Mouse (Mus musculus) limb, embryonic 14.5 days (tissue): ENCODE results near the gene Get4. TPM values are rescaled to one million over a fixed set of nuclear protein-coding genes. Genes with fewer than 3 reads are reported as not detected.

Experiments
- ATAC-seq: fragments of 200-750 bp; cut with Nextera tagmentation; 2 replicates; pipeline ENCODE4 v1.8.0; 2017; ENCODE audit warnings: low read depth, moderate number of reproducible peaks, moderate TSS enrichment; ENCODE audit not compliant: low FRiP score
- DNase-seq: peaks from one replicate; pipeline ENCODE4 v3.0.0-alpha.2; 2015; ENCODE audit warnings: low spot score
- H3K27ac ChIP-seq: fragments of 300-500 bp; sonication (generic); replicated peaks from 2 replicates; pipeline ENCODE4 v1.5.1; 2014; ENCODE audit warnings: low read depth, mild to moderate bottlenecking, low read length, moderate library complexity, mixed read lengths
- H3K27me3 ChIP-seq: fragments of 300-500 bp; sonication (generic); 2 replicates; pipeline ENCODE4 v1.6.1; 2014; ENCODE audit warnings: low read length, mixed read lengths; ENCODE audit not compliant: control insufficient read depth, insufficient read depth
- H3K36me3 ChIP-seq: fragments of 300-500 bp; sonication (generic); 2 replicates; pipeline ENCODE4 v1.6.1; 2014; ENCODE audit warnings: mild to moderate bottlenecking, low read length, moderate library complexity, mixed read lengths; ENCODE audit not compliant: control insufficient read depth, insufficient read depth
- H3K4me1 ChIP-seq: fragments of 300-500 bp; sonication (generic); 2 replicates; pipeline ENCODE4 v1.6.1; 2014; ENCODE audit warnings: antibody characterized with exemption, low read length, mixed read lengths; ENCODE audit not compliant: control insufficient read depth, insufficient read depth
- H3K4me2 ChIP-seq: fragments of 300-500 bp; sonication (generic); replicated peaks from 2 replicates; pipeline ENCODE4 v1.6.1; 2014; ENCODE audit warnings: low read depth, mild to moderate bottlenecking, low read length, moderate library complexity; ENCODE audit not compliant: severe bottlenecking
- H3K4me3 ChIP-seq: fragments of 300-500 bp; sonication (generic); replicated peaks from 2 replicates; pipeline ENCODE4 v1.5.1; 2014; ENCODE audit warnings: low read length
- H3K9ac ChIP-seq: fragments of 300-500 bp; sonication (generic); 2 replicates; pipeline ENCODE4 v1.6.1; 2014; ENCODE audit warnings: mild to moderate bottlenecking, low read depth, low read length, moderate library complexity; ENCODE audit not compliant: severe bottlenecking
- H3K9me3 ChIP-seq: fragments of 300-500 bp; sonication (generic); 2 replicates; pipeline ENCODE4 v1.6.1; 2016; ENCODE audit warnings: low read length; ENCODE audit not compliant: control insufficient read depth
- POLR2A ChIP-seq: fragments of 200-500 bp; IDR thresholded peaks from 2 replicates; pipeline ENCODE4 v1.8.0; 2012; ENCODE audit warnings: inconsistent platforms, mild to moderate bottlenecking, moderate library complexity, borderline replicate concordance; ENCODE audit not compliant: insufficient read depth, insufficient read length; ENCODE audit errors: extremely low read depth
- WGBS: fragments of 180-500 bp; shearing (Covaris S2); extraction: QIAGEN DNeasy Blood & Tissue Kit; methylation state at CpG from one replicate; pipeline ENCODE4 v1.1.7; 2014; 5-methylcytosine and 5-hydroxymethylcytosine counted together
- polyA plus RNA-seq, 2 experiments: library from polyadenylated mRNA; depleted of rRNA in 1 of 2; stranded (reverse) in 1 of 2; unstranded in 1 of 2; fragments of >200 nt; fragmentation: Nextera tagmentation in 1 of 2; extraction: Ambion mirVana in 1 of 2; gene quantifications; 2 replicates each; pipeline versions ENCODE4 v1.2.1 to v1.2.3; 2012 to 2014

The Get4 gene
- polyA plus RNA-seq, 2 experiments = 136 to 152 TPM

DNA sequence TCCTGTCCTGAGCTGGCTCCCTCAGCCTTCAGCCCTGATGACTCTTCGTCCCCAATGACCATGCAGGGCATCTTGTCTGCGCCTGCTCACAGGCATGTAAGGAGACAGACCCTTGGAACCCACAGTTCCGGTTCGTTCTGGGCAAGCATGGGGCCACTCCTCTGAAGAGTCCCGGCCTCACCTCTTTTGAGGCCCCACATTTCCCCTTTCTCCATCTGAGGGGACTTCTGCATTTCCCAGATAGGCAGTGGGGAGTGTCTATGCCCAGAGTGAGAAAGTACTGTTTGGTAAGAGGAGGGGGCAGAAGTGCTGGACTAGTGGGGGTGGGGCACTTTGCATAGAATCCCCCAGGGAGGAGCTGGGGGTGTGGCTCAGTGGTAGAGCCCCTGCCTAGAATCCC lies 35.0 kb downstream of the Get4 start:
- no peak overlapping the region for H3K27ac ChIP-seq
- DNase-seq (no peak), ATAC-seq (no peak)
- H3K9ac ChIP-seq = no peak overlapping the region
- no peak overlapping the region for H3K4me3 ChIP-seq
- no peak overlapping the region for H3K4me2 ChIP-seq
- no peaks in the 10 kb centered on the region for H3K27me3 ChIP-seq
- 82% methylated on average over 5 of the region's 5 CpGs for WGBS
- H3K36me3 ChIP-seq = no peaks in the 10 kb centered on the region
- no peaks in the 10 kb centered on the region for H3K4me1 ChIP-seq
- no peaks in the 10 kb centered on the region for H3K9me3 ChIP-seq
- TF ChIP-seq POLR2A = no peak

DNA sequence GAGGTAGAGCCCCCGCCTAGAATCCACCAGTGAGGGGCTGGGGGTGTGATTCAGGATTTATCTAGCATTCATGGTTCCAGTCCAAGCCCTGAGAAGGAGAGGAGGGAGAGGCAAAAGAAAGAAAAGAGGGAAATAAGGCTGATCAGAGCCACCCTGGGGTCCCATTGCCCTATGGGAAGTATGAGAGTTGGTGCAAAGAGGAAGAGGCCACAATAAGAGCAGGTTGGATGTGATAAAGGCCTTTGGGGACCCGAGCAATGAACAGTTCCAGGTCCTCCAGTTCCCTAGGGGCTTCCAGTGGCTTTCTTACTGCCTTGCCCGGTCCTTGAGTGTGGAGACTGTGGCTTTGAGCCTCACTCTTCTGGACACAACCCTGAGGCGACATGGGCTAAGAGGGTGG lies 35.7 kb downstream of the Get4 start:
- Histone ChIP-seq H3K4me1 (no peaks in the 10 kb centered on the region), H3K9me3 (no peaks in the 10 kb centered on the region), H3K27me3 (no peaks in the 10 kb centered on the region), H3K9ac (no peak overlapping the region), H3K36me3 (no peaks in the 10 kb centered on the region), H3K4me3 (no peak overlapping the region), H3K27ac (no peak overlapping the region), H3K4me2 (no peak overlapping the region)
- no peak for TF ChIP-seq POLR2A
- no peak for DNase-seq
- ATAC-seq = no peak
- 82% methylated on average over 4 of the region's 4 CpGs for WGBS

DNA sequence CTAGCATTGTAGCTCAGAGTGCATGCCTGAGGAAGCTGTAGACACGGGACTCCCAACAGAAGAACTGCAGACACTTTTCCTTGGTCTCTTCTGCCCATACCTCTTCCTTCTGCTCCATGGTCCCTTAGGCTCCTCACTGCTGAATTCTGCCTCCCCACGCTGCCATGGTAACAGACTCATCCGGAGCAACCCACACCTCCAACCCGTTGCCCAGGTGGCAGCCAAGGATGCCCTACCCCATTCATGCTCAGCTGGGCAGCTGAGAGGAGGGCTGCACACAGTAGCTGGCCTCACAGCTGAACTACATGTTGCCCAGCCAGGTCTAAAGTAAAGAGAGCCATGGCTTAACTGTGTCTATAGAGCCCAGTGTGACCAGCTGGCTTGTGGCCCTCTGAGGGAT lies 36.5 kb downstream of the Get4 start:
- Histone ChIP-seq H3K36me3 (no peaks in the 10 kb centered on the region), H3K4me2 (no peak overlapping the region), H3K9me3 (no peaks in the 10 kb centered on the region), H3K27ac (no peak overlapping the region), H3K27me3 (no peaks in the 10 kb centered on the region), H3K9ac (no peak overlapping the region), H3K4me1 (no peaks in the 10 kb centered on the region), H3K4me3 (no peak overlapping the region)
- no peak for TF ChIP-seq POLR2A
- WGBS = 75% methylated on average over 4 of the region's 4 CpGs
- ATAC-seq = no peak
- no peak for DNase-seq

DNA sequence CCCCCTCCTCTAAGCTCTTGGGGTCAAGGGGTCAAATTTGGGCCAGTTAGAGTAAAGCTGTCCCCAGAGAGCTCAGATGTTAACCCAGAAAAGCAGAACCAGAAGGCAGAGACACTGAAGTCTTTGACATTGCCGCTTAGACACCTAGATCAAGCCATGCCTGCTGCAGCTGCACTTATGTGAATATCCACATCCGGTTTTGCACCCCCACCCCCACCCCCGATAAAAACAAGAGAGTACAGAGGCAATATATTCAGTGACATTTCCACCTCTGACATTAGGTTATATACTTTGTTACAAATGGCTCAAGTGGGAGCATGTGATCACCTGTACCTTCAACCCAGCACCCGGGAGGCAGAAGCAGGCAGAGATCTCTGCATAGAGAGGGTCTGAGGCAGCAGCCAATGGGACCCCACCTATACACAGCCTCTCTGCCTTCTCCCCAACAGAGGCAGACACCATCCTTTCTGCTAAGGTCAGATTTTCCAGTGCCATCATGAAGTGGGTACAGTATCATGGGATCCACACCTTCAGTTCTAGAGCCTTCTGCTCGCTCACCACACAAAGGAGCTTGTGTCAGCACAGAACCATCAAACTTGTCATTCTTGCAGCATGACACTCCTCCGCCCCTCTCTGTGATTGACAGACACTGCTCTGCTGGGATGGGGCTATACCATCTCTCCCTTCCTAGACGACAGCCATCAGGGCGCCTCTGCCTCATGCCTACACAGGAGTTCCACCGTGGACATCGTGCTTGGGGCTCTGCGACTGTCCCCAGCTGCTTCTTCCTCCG lies 38.5 kb downstream of the Get4 start:
- WGBS = 86% methylated on average over 12 of the region's 12 CpGs

DNA sequence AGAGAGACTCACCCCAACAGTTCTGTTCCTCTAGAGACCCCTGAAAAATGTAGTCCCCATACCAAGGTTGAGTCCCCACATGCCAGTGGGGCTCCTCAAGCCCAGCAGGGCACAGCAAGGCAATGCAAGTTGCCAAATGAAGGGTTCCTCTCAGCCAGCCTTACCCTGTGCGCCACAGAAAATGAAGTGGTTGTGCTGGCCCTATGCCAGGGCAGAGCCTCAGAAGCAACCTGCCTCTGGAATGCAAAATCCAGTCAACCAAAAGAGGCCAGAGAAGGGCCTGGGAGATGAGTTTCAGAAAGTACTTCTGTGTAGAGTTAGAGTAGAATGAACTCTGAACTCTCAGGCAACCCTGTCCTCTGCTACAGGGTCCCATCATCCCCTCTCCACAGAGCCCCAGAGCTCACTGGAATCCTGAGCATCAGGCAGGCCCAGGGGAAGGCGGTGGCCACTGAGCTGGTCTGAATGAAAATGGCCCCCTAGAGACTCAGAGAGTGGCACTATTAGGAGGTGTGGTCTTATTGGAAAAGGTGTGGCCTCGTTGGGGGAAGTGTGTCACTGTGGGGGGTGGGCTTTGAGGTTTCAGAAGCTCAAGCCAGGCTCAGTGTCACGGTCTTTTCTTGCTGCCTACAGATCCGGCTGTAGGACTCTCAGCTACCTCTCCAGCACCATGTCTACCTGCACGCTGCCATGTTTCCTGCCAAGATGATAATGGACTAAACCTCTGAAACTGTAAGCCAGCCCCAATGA lies 39.9 kb downstream of the Get4 start:
- no peak overlapping the region for H3K27ac ChIP-seq
- 67% methylated on average over 6 of the region's 6 CpGs for WGBS
- H3K9ac ChIP-seq = no peak overlapping the region
- H3K9me3 ChIP-seq = no peaks in the 10 kb centered on the region
- no peak overlapping the region for H3K4me2 ChIP-seq
- no peak for ATAC-seq
- DNase-seq = no peak
- H3K36me3 ChIP-seq = no peaks in the 10 kb centered on the region
- H3K27me3 ChIP-seq = no peaks in the 10 kb centered on the region
- H3K4me1 ChIP-seq = no peaks in the 10 kb centered on the region
- no peak overlapping the region for H3K4me3 ChIP-seq
- no peak for TF ChIP-seq POLR2A

More for the DNA sequence above, 38.5 kb downstream of the Get4 start:
- H3K9me3 ChIP-seq = no peaks in the 10 kb centered on the region
- H3K27ac ChIP-seq = no peak overlapping the region
- no peak for ATAC-seq
- no peak for TF ChIP-seq POLR2A
- no peak for DNase-seq
- no peak overlapping the region for H3K4me3 ChIP-seq
- H3K4me1 ChIP-seq = no peaks in the 10 kb centered on the region
- no peak overlapping the region for H3K4me2 ChIP-seq
- H3K9ac ChIP-seq = no peak overlapping the region
- no peaks in the 10 kb centered on the region for H3K27me3 ChIP-seq
- no peaks in the 10 kb centered on the region for H3K36me3 ChIP-seq
